Mouse (Mus musculus): Measurements from ENCODE around the gene Scoc. TPM values are rescaled to one million over a fixed set of nuclear protein-coding genes. Genes with fewer than 3 reads are reported as not detected.

The Scoc gene
- total RNA-seq, 2 experiments from 2014 or later, result 83.0 to 106 TPM

GRCm38 (mm10) chr8:83408496-83408895 is 49.7 kb downstream of the Scoc start:
- ATAC-seq (replicated peaks; ENCODE audit: low FRiP score, low TSS enrichment, poor library complexity, severe bottlenecking), result no peak

- ATAC-seq (replicated peaks; ENCODE audit: low FRiP score, low TSS enrichment, poor library complexity, severe bottlenecking), result no peak
Observed at GRCm38 (mm10) chr8:83406836-83407235, 51.4 kb downstream of the Scoc start.

GRCm38 (mm10) chr8:83405548-83405947 is 52.6 kb downstream of the Scoc start:
- peak; percentile 77 for ATAC-seq (replicated peaks; ENCODE audit: low FRiP score, low TSS enrichment, poor library complexity, severe bottlenecking)

- no peak for ATAC-seq (replicated peaks; ENCODE audit: low FRiP score, low TSS enrichment, poor library complexity, severe bottlenecking)
Observed at GRCm38 (mm10) chr8:83397726-83398125, 60.5 kb downstream of the Scoc start.

- ATAC-seq (replicated peaks; ENCODE audit: low FRiP score, low TSS enrichment, poor library complexity, severe bottlenecking), result no peak
Observed at GRCm38 (mm10) chr8:83396680-83397079, 61.5 kb downstream of the Scoc start.

GRCm38 (mm10) chr8:83394325-83394724 is 63.9 kb downstream of the Scoc start:
- no peak for ATAC-seq (replicated peaks; ENCODE audit: low FRiP score, low TSS enrichment, poor library complexity, severe bottlenecking)

GRCm38 (mm10) chr8:83392521-83392920 is 65.7 kb downstream of the Scoc start:
- no peak for ATAC-seq (replicated peaks; ENCODE audit: low FRiP score, low TSS enrichment, poor library complexity, severe bottlenecking)

- ATAC-seq (replicated peaks; ENCODE audit: low FRiP score, low TSS enrichment, poor library complexity, severe bottlenecking), result peak; percentile 29
Observed at GRCm38 (mm10) chr8:83390006-83390701, 68.0 kb downstream of the Scoc start.

GRCm38 (mm10) chr8:83389316-83390005 is 68.7 kb downstream of the Scoc start, which contains the start of gene Clgn:
Clgn (plus strand) TSS chr8:83389867.
- peak; percentile 88 for ATAC-seq (replicated peaks; ENCODE audit: low FRiP score, low TSS enrichment, poor library complexity, severe bottlenecking)

- no peak for ATAC-seq (replicated peaks; ENCODE audit: low FRiP score, low TSS enrichment, poor library complexity, severe bottlenecking)
Observed at GRCm38 (mm10) chr8:83382850-83383249, 75.3 kb downstream of the Scoc start.

GRCm38 (mm10) chr8:83381016-83381415 is 77.2 kb downstream of the Scoc start:
- ATAC-seq (replicated peaks; ENCODE audit: low FRiP score, low TSS enrichment, poor library complexity, severe bottlenecking), result no peak

- no peak for ATAC-seq (replicated peaks; ENCODE audit: low FRiP score, low TSS enrichment, poor library complexity, severe bottlenecking)
Observed at GRCm38 (mm10) chr8:83380141-83380540, 78.0 kb downstream of the Scoc start.

Other genes starting within 250 kb of the Scoc start
- not detected in 2 replicates for gene Ucp1, start 168.0 kb downstream of the Scoc start, total RNA-seq (2014; fragmentation: Nextera tagmentation)
- gene Ucp1, start 168.0 kb downstream of the Scoc start, total RNA-seq (2017), result not detected in 2 replicates
- 10.0 and 14.5 TPM in 2 replicates for gene Elmod2, start 125.9 kb downstream of the Scoc start, total RNA-seq (2014; fragmentation: Nextera tagmentation)
- 16.7 and 29.9 TPM in 2 replicates for gene Elmod2, start 125.9 kb downstream of the Scoc start, total RNA-seq (2017)
- not detected in 2 replicates for gene Mgat4d, start 109.9 kb downstream of the Scoc start, total RNA-seq (2014; fragmentation: Nextera tagmentation)
- gene Mgat4d, start 109.9 kb downstream of the Scoc start, total RNA-seq (2017), result not detected in 2 replicates
- 1.1 and 1.2 TPM in 2 replicates for gene Clgn, start 68.5 kb downstream of the Scoc start, total RNA-seq (2014; fragmentation: Nextera tagmentation)
- gene Clgn, start 68.5 kb downstream of the Scoc start, total RNA-seq (2017), result 0.19 and 0.95 TPM in 2 replicates
- not detected in 2 replicates for gene Olfr370, start 77.4 kb upstream of the Scoc start, total RNA-seq (2014; fragmentation: Nextera tagmentation)
- gene Olfr370, start 77.4 kb upstream of the Scoc start, total RNA-seq (2017), result not detected in 2 replicates
- 199 and 204 TPM in 2 replicates for gene Ndufb7, start 108.3 kb upstream of the Scoc start, total RNA-seq (2014; fragmentation: Nextera tagmentation)
- gene Ndufb7, start 108.3 kb upstream of the Scoc start, total RNA-seq (2017), result 173 and 183 TPM in 2 replicates
- 304 and 466 TPM in 2 replicates for gene Tecr, start 149.6 kb upstream of the Scoc start, total RNA-seq (2014; fragmentation: Nextera tagmentation)
- gene Tecr, start 149.6 kb upstream of the Scoc start, total RNA-seq (2017), result 230 and 318 TPM in 2 replicates
- 49.7 and 52.6 TPM in 2 replicates for gene Dnajb1, start 149.8 kb upstream of the Scoc start, total RNA-seq (2014; fragmentation: Nextera tagmentation)
- gene Dnajb1, start 149.8 kb upstream of the Scoc start, total RNA-seq (2017), result 50.2 and 63.1 TPM in 2 replicates
- 15.6 and 31.4 TPM in 2 replicates for gene Gipc1, start 194.3 kb upstream of the Scoc start, total RNA-seq (2014; fragmentation: Nextera tagmentation)
- gene Gipc1, start 194.3 kb upstream of the Scoc start, total RNA-seq (2017), result 6.5 and 6.9 TPM in 2 replicates
- gene Ptger1, start 208.3 kb upstream of the Scoc start, total RNA-seq (2014; fragmentation: Nextera tagmentation), result not detected in 2 replicates
- 0.65 and 1.1 TPM in 2 replicates for gene Ptger1, start 208.3 kb upstream of the Scoc start, total RNA-seq (2017)
- gene Pkn1, start 240.8 kb upstream of the Scoc start, total RNA-seq (2014; fragmentation: Nextera tagmentation), result 36.3 and 83.2 TPM in 2 replicates
- gene Pkn1, start 240.8 kb upstream of the Scoc start, total RNA-seq (2017), result 21.9 and 33.0 TPM in 2 replicates

Data from megakaryocyte-erythroid progenitor cell, adult 5-6 weeks (primary cell).